Mouse (Mus musculus): Measurements from ENCODE around the gene Rab9.

GRCm38 (mm10) chrX:166495052-166495451, 15.4 kb upstream of the Rab9 start:
- TF ChIP-seq TCF12 (IDR thresholded peaks at IDR 0.05; ENCODE audit: low read depth, low read length) (no peak), ETS1 (conservative IDR thresholded peaks at IDR 0.05; ENCODE audit: low read depth, low read length) (no peak), E2F4 (IDR thresholded peaks at IDR 0.05; ENCODE audit: insufficient replicate concordance, low read depth, low read length) (no peak), MAZ (IDR thresholded peaks at IDR 0.05; ENCODE audit: low read depth, low read length) (no peak), USF1 (IDR thresholded peaks at IDR 0.05; ENCODE audit: low read depth, low read length) (no peak), KAT2A (IDR thresholded peaks at IDR 0.05; ENCODE audit: insufficient replicate concordance, low read length) (no peak), POLR2A (IDR thresholded peaks at IDR 0.05; ENCODE audit: low read depth, low read length) (no peak), EP300 (IDR thresholded peaks at IDR 0.05; ENCODE audit: low read length) (no peak), ELF1 (IDR thresholded peaks at IDR 0.05; ENCODE audit: low read depth, low read length) (no peak), ZNF384 (IDR thresholded peaks at IDR 0.05; ENCODE audit: low read depth, low read length) (no peak), NELFE (IDR thresholded peaks at IDR 0.05; ENCODE audit: low read depth, low read length) (no peak), ZC3H11A (IDR thresholded peaks at IDR 0.05; ENCODE audit: low read depth, low read length) (no peak), RAD21 (IDR thresholded peaks at IDR 0.05; ENCODE audit: low read depth, low read length) (no peak)
